Mouse (Mus musculus): Measurements from ENCODE around the gene Gm20816. TPM values are rescaled to one million over a fixed set of nuclear protein-coding genes. Genes with fewer than 3 reads are reported as not detected.

Gm20816 gene
- total RNA-seq (2023) = not detected

GRCm38 (mm10) chrY:68537655-68538054 is at the start of gene Gm20816:
Gene Gm20816 (plus strand): TSS chrY:68537955.

Other genes with a start within 250 kb of the Gm20816 start
- not detected for gene Gm20937, start 243.1 kb upstream of the Gm20816 start, total RNA-seq (2023)

Measured in B cell, adult 67 days (primary cell).